Mouse (Mus musculus): ENCODE measurements around the gene Kif4. TPM values are rescaled to one million over a fixed set of nuclear protein-coding genes. Genes with fewer than 3 reads are reported as not detected.

Gene Kif4
- total RNA-seq, 4 experiments from 2014 or later = 0.55 to 1.0 (median 0.87) TPM

DNA sequence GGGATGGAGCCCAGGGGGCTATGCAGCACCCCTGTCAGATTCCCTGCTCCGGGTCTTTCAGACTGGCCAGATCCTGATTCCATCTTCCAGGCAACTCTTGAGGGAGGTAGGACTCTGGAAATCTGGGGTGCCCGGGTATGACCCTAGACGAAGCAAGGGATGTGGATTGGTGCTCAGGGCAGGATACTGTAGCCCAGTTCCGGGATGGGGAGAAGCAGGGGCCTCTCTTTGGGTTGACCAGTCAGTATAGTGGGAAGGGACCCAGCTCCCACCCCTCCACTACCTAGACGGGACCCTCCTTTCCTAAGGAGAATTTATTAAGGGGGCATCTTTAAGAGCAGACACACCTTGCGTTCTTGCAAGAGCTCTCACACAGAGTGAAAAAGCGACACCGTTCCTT, 104.7 kb downstream of the Kif4 start:
- DNase-seq = no peak

DNA sequence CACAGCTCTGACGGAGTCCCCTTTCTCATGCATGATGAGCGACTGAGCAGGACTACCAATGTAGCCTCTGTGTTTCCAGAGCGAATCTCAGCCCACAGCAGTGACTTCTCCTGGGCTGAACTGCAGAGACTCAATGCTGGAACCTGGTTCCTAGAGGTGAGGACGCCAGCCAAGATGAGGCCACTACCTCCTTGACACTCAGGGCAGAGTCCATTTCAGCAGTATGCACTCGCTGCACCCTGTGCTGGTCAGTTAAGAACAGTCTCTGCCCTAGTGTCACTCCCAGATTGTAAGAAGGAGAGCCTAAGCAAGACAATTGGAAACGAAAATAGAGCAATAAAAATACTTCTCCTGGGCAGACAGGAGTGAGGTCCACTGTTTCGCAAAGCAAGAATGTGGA, 108.8 kb downstream of the Kif4 start:
- DNase-seq = no peak

DNA sequence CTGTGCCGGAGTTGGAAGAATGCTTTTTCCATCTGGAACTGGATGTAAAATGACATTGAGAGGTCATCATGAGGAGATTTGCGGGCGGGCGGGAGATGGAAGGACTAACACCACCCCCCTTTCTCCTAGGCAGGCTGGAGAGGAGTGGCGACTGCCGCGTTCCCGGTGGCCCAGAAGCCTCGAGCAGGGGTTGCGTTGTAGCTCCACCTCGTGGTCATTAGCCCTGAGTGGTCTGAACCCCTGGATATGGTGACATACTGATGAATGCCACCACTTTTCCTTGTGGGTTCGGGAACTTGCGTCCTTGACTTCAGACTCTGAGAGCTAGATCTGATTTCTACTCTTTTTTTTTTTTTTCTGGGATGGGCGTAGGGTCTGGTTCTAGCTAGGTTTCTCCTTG, 113.4 kb downstream of the Kif4 start:
- DNase-seq = peak; percentile 27

DNA sequence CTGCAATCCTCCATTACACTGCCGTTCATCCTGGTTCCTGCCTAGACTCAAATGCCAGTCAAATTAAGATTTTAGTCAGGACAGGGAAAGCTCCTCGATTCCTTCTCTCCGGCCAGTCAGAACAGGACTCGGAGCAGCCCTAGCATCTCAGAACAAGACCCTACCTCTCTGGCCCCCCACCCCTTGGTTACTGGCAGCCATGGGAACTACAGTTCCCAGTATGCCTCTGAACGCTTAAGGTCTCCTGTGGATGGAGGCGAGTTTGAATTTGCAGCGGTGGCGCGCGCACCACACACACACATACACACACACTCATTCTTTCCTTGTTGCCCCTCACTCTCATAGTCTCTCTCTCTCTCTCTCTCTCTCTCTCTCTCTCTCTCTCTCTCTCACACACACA, 113.9 kb downstream of the Kif4 start:
- DNase-seq = no peak

DNA sequence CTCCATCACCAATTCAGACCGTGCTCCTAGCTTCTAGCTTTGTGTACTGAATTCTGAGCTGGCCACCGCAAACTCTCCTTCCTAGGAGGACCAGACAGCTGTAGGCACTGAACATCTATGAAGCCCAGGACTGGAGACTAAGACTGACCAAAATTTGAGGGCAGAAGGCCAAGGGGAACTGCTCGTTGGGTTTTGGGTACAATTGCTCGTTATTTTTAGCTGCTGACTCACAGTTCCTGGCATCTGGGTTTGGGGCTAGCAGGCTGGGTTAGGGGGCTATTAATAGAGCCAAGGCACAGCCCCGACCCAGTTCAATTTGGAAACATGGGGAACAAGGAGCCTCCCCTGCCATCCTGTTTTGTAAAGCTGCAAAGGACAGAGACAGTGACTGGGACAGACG, 115.2 kb downstream of the Kif4 start:
- no peak for DNase-seq

DNA sequence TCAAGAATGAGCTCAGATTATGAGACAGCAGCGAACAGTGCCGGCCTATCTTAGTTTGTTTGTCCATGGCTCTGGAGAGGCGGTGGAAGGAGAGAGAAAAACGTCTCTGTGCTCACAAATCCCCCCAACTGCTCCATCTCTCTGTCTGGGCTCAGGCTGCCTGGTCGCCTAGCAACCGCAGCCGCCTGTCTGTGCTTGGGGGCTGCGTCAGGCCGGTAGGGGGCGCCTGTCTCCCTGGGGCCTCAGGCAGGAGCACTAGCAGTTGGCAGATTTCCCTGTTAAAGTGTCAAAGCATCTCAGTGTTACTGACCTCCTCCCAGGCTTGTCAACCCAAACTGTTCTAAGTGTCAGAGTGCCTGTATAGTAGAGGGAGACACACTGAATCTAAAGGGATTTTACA, 116.4 kb downstream of the Kif4 start:
- DNase-seq = no peak

DNA sequence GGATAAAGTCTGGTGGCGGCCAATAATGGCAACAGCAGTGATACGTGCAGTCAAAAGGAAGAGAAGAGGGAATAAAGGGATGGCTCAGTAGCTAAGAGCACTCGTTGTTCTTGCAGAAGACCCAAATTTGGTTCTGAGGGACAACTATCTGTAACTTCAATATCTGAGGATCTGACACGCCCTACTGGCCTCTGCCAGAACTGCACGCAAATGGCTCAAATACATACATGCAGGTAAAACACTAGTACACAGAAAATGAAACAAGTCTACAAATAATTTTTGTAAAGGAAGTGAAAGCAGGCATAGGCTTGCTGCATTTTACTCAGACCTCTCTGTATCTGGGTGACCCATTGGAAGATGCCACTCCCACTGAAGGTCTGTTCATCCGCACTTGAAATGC, 140.3 kb downstream of the Kif4 start:
- no peak for DNase-seq

DNA sequence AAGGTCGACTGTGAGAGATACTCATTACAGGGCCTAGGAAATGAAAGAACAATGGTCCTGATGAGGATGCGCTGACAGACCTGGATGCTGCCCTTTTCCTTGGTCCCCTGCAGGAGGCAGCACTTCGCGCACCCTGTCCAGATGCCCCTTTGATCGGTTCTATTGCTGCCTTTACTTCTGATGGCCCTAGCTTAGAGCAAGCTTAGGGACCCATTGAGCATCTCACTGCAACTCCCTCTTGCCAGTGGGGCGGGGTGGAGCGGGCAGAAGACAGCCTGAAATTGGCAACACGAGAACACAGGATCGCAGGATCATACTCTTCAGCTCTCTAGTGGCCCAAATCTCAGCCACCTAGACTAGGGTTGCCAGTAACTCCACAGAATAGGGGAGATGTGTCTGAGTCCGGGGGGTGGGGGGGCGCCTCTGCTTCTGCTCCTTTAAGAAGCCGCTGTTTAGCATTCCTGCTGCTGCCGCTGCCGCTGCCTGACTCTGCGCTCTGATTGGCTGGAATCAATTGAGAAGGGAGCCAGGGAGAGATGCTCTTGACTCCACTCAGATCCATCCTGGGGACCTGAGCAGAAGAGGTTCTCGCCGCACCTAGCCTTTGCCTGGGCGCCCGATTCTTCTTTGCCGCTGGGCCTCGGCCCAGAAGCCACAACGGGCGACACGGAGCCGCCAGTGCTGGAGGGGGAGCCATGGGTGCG, 141.8 kb downstream of the Kif4 start, which contains the start of gene Dlg3:
Gene Dlg3 (plus strand): TSS at position 542 of the 704 bp plus-strand sequence.
- DNase-seq = no peak

DNA sequence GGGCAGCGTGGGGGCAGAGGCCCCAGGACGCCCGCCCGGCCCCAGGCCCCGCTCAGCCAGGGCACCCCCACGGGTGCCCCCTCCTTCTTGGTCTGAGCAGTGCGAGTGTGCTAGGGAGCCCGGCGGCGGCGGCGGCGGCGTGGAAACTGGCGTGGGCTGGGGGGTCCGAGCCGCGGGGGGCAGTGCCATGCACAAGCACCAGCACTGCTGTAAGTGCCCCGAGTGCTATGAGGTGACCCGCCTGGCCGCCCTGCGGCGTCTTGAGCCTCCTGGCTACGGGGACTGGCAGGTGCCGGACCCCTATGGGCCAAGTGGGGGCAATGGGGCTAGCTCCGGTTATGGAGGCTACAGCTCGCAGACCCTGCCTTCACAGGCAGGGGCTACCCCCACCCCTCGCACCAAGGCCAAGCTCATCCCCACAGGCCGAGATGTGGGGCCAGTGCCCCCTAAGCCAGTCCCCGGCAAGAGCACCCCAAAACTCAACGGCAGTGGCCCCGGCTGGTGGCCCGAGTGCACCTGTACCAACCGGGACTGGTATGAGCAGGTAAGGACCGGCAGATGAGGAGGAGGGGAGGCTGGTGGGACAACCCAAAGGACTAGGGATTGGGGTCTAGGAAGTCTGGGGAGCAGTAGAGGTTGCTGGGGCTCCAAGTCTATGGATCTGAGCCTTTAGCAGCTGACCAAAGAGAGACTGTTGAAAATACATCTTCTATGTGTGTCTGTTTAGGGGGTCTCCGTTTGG, 142.5 kb downstream of the Kif4 start:
- DNase-seq = no peak

DNA sequence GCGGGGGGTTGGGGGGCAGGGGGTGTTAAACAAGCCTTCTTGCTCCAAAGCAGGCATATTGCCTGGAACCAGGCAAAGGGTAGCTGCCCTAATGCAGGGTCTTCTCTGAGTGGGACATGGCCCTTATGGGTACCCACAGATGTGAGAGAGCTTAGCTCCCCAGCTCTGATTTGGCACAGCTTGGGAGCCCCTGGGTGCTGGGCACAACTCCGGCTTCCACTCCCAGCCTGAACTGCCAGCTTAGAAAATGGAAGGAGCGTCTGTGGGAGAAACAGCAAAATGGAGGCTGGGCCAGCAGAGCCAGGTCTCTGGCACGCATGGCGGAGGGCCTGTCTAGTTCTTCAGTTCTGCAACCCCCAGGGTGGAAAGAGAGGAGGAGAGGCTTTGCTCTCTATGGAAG, 143.7 kb downstream of the Kif4 start:
- DNase-seq = no peak

DNA sequence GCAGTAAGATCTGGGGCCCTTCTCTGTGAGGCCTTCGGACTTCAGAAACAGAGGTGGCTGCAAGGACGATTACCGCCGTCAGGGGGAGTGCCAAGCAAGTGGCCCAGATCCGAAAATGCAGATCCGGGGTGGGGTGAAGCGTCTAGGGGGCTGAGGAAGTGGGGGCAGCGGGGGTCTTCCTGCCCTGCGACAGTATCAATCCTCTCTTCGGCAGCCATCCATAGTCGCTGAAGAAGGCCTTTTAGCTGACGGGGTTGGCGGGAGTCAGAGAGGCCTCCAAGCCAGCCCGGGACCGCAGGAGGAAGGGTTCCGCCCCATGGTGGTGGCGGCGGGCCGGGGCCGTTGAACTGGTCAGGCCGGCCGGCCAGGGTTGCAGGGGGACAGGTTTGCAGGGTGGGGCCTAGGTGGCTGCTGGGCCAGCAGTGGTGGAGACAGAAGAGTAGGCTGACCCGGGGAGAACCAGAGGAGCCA, 148.8 kb downstream of the Kif4 start:
- peak; percentile 31 for DNase-seq

DNA sequence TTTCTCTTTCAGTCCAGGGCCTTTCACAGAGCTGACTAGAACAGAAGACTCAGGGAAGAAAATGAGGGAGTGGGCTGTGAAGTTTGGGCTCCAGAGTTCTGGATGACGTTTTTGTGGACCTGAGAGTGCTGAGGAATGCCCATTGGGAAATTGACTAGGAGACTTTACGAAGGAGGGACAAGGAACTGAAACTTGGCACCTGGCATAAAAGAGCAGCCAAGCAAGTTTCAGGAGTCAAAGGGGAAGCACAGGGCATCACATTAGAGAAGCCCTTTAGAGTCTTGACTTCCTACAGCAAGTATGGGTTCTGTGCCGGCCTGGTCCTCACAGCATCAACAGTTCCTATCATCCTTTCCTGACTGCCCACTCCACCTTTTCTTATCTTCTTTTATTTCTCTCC, 149.9 kb downstream of the Kif4 start:
- DNase-seq = no peak

DNA sequence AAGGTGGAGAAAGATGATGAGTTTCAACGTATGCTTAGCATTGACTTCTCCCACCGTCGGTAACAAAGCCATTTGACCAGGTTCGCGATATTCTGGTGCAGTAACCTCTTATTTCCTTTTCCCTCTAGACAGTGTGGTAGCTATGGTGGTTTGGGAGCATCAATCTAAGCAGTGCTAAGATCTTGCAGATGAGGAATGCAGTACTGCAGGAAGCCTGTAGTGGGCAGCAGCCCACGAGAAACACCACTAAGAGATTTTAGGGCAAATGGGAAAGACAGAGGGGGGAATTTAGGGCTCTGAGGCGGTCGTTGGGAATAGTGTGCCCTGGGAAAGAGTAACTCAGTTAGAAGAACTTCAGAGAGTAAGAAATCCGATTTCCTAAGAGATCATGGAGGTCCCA, 151.0 kb downstream of the Kif4 start:
- DNase-seq = peak; percentile 28

Other genes with a start within 250 kb of the Kif4 start
- gene Otud6a, start 196.7 kb upstream of the Kif4 start, total RNA-seq (2022) = not detected
- gene Awat2, start 183.0 kb upstream of the Kif4 start, total RNA-seq (2022) = 1 to 10 TPM in 1 of 4 experiments, under 1 TPM in 3; 0.58 to 1.6 (median 0.64) TPM
- gene Igbp1, start 131.4 kb upstream of the Kif4 start, total RNA-seq (2022) = 10 to 100 TPM; 59.0 to 75.8 (median 66.5) TPM
- not detected for gene Dgat2l6, start 100.9 kb upstream of the Kif4 start, total RNA-seq (2022)
- gene Awat1, start 53.5 kb upstream of the Kif4 start, total RNA-seq (2022) = not detected
- gene P2ry4, start 30.9 kb upstream of the Kif4 start, total RNA-seq (2022) = under 1 TPM in 2 of 4 experiments, not detected in 2; 0.05 to 0.07 TPM
- not detected for gene Arr3, start 20.2 kb upstream of the Kif4 start, total RNA-seq (2022)
- gene Pdzd11, start 831 bp downstream of the Kif4 start, total RNA-seq (2022) = 10 to 100 TPM; 45.6 to 56.9 (median 47.4) TPM
- gene Gdpd2, start 104.1 kb downstream of the Kif4 start, total RNA-seq (2022) = under 1 TPM in 2 of 4 experiments, not detected in 2; 0.15 to 0.24 TPM
- 10 to 100 TPM; 41.6 to 82.2 (median 57.2) TPM for gene Dlg3, start 142.0 kb downstream of the Kif4 start, total RNA-seq (2022)

Data from adrenal gland, adult 8-10 months (tissue).